Mouse (Mus musculus) ovary, postnatal 14 days (tissue): Measurements from ENCODE around the gene Gm11938.
"Not testable (repeated sequence)": the region's sequence is repeated elsewhere in the genome, so short reads cannot be mapped to it uniquely, and the experiment has no call there.

Source experiments
- DNase-seq: peaks from one replicate; pipeline ENCODE4 v3.0.0; 2022; ENCODE audit warnings: low spot score

Gm11938 gene

DNA sequence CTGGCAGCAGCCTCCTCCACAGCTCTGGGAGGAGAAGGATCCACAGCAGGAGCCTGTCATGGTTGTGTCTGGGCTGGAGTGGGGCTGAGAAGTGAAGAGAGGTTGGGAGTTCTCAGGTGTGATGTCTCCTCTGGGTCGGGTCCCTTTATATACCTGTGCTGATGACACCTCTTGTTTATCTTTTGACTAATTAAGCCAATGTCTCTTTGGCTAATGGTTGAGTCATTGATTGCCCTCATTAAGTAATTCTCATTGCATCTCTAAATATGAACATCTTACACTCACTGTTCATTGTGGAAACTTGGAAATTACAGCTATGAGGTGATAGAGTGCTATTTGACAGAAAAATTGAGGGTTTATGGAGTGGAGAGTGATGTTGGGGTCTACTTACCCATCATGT lies at the start of gene Gm11938:
Gene Gm11938, minus strand, starts transcription at position 101 of the 400 bp plus-strand sequence.
- not testable (repeated sequence) for DNase-seq

DNA sequence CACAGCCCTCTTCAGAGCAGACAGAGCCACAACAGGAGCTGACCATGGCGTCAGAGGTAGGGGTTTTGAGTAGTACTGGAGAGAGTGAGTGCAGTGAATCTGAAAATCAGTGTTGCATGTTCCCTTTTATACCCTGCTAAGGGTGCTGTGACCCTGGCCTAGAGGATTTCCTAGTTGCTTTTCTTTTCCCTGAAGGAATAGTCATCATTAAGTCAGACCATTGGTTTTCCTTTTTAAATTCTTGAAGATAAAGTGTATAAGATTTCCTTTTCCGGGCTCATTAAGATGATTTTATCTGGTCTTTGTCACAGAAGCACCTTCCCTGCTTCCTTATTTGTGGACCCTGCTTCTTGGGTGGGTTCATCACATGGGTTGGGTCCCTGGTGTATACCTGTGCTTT lies 47.0 kb upstream of the Gm11938 start, which contains the start of gene Gm11555:
Gene Gm11555, minus strand, starts transcription at position 101 of the 400 bp plus-strand sequence.
- no peak for DNase-seq

DNA sequence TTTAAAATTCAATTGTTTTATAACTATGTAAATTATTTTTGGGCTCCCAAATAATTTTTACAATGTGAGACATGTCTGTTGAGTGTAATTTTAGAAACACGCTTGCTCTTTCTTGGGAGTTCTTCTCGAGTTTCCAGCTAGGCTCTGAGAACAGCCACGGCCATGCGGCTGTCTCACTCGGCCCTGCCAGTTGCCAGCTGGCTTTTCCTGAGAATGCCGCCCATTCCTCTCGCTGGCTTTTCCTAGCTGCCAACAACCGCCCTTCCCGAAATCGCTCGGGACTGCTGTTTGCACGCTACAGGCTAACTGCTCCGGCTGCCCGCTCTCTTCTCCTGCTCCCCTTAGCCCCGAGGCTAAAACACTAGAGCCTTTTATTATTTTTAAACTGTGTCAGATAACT lies 43.3 kb upstream of the Gm11938 start:
- no peak for DNase-seq

DNA sequence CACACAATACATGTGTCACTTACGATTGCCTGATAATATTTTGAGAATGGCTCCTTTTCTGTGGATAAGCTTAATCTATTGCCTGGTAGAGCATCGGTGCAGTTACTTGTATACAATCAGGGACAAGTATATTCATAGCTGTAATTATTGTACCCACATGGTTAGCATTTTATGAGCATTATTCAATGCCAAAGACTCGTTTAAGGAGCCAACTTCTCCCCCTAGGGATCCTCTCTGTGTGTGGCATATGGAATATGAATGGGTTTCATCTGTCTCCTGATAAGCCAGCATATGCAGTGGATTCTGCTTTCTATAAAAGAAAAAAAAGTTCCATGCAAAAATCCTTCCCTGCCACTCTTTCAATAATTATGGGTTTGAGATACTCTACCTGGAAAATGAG lies 41.2 kb upstream of the Gm11938 start:
- no peak for DNase-seq

DNA sequence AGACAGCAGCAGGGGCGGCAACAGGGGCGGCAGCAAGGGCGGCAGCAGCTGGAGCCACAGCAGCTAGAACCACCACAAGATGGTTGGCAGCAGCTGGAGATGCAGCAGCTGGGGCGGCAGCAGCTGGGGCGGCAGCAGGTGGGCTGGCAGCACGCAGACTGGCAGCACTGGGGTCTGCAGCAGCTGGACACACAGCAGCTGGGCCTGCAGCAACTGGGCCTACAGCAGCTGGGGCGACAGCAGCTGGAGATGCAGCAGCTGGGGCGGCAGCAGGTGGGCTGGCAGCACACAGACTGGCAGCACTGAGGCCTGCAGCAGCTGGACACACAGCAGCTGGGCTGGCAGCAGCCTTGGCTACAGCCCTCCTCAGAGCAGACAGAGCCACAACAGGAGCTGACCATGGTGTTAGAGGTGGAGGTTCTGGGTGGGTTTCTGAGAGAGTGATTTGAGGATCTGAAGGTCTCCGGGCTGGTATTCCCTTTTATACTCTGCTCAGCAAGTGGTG lies 40.6 kb upstream of the Gm11938 start, which contains the start of gene Krtap4-7:
Gene Krtap4-7, minus strand, starts transcription at position 455 of the 505 bp plus-strand sequence.
- not testable (repeated sequence) for DNase-seq

DNA sequence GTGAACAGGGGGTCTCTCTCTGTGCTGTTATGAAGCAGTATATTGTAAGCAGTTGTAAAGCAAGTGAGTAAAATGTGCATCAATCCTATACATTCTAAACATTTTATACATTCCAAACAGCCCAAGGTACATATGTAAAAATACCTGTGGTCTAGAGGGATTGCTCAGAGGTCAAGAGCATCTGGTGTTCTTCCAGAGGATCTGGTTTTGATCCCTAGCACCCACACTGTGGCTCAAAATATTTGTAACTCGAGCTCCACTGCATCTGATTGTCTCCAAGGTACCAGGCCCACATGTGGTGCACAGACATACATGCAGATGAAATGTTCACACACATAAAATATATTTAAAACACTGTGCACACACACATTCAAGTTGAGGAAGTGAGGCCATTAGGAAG lies 37.8 kb upstream of the Gm11938 start:
- DNase-seq: no peak

DNA sequence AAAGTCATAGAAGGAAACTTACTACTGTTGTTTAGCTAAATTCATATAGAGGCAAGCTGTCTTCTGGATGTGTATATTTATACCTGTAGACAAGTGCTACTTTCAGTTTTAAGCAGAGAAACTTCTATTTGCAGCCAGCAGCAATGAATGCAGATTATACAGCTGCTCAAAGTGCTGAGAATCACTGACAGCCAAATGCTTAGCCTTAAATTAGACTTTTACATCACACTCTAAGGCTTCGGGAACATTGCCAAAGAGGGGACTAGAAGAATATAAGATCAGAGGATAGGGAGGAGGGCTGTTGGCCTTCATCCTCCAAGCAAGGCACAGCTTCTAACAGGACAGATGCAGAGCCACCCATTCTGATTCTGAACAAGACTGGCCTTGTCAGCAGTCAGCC lies 34.0 kb upstream of the Gm11938 start:
- no peak for DNase-seq

DNA sequence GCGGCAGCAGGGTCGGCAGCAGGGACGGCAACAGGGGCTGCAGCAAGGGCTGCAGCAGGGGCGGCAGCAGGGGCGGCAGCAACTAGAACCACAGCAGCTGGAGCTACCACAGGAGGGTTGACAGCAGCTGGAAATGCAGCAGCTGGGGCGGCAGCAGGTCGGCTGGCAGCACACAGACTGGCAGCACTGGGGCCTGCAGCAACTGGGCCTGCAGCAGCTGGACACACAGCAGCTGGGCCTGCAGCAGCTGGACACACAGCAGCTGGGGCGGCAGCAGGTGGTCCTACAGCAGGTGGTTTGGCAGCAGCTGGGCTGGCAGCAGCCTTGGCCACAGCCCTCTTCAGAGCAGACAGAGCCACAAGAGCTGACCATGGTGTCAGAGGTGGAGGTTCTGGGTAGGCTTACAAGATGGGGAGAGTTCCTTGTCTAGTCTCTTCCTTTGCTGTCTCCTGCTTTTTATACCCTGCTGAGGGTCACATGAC lies 31.6 kb upstream of the Gm11938 start, which contains the start of gene Krtap4-2:
Gene Krtap4-2, minus strand, starts transcription at position 432 of the 482 bp plus-strand sequence.
- DNase-seq: no peak

DNA sequence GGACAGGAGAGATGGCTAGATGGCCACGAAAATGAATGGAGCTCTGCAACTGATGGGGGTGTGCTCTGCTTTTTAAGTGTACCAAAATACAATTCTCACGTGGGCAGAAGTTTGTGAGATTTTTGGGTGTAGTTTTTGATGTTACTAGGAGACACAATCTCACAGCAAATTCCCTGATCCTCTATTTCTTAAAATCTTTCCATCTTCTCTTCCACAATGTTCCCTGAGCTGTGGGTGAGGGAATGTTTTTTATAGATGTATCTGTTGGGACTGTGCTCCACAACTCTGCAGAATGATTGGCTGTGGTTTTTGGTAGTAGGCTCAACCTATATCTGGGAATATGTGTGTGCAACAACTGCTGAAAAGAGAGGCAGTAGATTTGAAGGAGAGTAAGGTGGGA lies 30.2 kb upstream of the Gm11938 start:
- no peak for DNase-seq

DNA sequence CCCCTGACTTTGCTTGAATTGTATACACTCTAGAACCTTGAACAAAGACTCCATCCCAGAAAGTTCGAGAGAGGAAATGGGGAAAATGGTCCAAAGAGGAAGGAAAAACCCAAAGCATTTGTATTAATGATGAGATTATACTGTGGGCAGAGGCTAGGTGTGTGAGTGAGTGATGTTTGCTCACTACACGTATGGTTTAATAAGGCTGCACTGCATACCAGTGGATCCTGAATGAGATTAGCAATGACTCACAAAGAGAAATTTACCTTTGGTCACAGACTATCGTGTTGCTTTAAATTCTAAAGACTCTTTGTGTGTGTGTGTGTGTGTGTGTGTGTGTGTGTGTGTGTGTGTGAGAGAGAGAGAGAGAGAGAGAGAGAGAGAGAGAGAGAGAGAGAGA lies 27.8 kb upstream of the Gm11938 start:
- no peak for DNase-seq

DNA sequence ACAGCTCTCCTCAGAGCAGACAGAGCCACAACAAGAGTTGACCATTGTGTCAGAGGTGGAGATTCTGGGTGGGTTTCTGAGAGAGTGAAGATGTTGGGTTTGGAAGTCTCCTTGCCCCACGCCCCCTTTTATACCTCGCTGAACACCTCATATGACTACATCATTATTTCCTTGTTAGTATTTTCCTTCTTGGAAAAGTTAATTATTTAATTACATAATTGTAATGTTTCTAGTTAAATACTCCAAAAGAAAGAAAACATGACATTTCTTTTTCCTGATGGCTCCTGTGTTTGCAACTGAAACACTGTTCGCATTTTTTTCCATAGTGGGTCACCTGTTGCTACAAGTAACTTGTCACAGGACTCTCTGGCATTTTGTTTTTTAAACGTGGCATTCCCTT lies 25.0 kb upstream of the Gm11938 start, which contains the start of gene Krtap4-1:
Gene Krtap4-1, minus strand, starts transcription at position 101 of the 400 bp plus-strand sequence.
- no peak for DNase-seq

DNA sequence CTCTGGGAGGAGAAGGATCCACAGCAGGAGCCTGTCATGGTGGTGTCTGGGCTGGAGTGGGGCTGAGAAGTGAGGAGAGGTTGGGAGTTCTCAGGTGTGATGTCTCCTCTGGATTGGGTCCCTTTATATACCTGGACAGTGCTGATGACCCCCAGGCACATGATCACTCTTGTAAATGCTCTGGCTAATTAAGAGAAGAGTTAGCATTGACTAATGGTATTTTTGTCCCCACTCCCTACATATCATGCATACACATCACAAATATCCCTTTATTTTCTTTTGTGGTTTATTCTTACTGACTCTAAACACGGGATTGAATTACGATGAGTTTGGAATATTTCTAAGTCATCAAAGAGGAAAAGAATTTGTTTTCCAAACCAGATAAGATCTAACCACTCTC lies 17.2 kb upstream of the Gm11938 start, which contains the start of gene Gm11562:
Gene Gm11562, minus strand, starts transcription at position 101 of the 400 bp plus-strand sequence.
- no peak for DNase-seq

DNA sequence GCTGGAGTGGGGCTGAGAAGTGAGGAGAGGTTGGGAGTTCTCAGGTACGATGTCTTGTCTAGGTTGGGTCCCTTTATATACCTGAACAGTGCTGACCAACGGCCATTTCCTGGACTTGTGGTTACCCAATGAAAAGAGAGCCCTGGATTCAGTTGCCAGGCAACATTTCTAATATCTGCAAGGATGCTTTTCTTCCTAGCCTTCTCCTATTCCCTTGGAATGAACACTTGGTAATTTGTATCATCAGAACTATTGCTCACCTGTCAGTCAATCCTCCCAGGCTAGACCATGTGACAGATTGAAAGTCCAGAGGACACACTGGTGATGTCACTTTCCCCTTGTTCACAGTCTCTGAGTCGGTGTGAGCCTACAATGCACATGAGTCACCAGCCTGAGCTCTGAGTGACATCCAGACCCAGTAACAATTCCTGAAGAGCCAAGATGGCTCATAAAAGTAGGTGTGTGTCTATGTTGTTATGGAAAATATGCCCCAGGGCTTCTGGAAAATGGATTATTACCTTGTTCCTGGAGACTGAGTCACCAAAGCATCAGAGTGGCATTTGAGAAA lies 11.8 kb upstream of the Gm11938 start, which contains the start of gene Krtap2-4:
Gene Krtap2-4, minus strand, starts transcription at position 51 of the 568 bp plus-strand sequence.
- no peak for DNase-seq

DNA sequence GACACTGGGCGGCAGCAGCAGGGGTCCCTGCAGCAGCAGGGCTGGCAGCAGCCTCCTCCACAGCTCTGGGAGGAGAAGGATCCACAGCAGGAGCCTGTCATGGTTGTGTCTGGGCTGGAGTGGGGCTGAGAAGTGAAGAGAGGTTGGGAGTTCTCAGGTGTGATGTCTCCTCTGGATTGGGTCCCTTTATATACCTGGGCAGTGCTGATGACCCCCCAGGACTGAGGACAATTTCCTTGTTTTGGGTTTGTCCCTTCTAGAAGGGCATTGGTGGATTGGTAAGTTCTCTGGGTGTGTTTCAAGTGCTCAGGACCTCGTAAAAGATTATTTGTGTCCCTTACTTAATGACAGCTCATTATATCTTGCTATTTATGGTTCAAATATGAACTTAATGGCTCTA lies 7.0 kb upstream of the Gm11938 start, which contains the start of gene Gm11937:
Gene Gm11937, minus strand, starts transcription at position 101 of the 400 bp plus-strand sequence.
- not testable (repeated sequence) for DNase-seq

DNA sequence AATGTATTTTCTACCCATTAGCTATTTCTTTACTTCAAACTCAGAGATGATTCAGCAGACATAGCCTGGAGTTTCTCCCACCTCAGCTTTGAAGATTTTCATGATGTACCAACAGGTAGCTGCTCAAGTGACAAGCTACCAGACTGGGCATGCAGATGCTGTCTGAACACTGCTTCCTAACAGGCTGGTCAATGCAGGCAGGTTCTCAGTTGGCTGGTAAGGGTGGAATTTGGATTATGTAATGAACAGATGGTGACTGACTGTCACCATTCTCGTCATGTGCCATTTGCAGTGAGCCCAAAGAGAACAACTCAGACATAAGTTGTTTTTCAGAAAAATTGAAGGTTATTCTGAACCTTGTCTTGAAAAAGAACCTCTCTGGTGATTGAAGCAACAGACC lies 6.0 kb upstream of the Gm11938 start:
- no peak for DNase-seq

DNA sequence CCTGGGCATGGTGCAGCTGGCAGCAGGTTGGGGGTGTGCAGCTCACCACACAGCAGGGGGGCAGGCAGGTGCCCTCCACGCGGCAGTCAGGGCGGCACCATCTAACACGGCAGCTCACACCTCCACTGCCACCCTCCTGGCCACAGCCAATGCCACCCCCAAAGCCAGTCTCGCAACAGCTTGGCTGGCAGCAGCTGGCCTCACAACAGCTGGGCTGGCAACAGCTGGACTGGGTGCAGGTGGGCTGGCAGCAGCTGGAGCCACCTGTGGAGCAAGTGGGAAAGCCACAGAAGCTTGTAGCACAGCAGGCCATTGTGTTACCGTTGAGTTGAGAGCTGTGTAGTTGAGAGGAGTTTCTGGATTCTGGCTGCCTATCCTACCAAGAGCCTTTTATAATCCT lies 5.4 kb downstream of the Gm11938 start, which contains the start of gene Krtap9-3:
Gene Krtap9-3, minus strand, starts transcription at position 364 of the 400 bp plus-strand sequence.
- not testable (repeated sequence) for DNase-seq

DNA sequence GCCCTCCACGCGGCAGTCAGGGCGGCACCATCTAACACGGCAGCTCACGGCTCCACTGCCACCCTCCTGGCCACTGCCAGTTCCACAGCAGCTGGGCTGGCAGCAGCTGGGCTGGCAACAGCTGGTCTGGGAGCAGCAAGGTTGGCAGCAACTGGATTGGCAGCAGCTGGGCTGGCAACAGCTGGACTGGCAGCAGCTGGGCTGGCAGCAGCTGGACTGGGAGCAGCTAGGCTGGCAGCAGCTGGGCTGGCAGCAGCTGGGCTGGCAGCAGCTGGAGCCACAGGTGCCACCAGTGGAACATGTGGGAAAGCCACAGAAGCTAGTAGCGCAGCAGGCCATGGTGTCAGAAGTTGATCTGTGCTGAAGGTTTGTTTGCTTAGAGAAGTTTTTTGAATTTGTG lies 12.1 kb downstream of the Gm11938 start, which contains the start of gene Krtap1-3:
Gene Krtap1-3, minus strand, starts transcription at position 359 of the 400 bp plus-strand sequence.
- no peak for DNase-seq

DNA sequence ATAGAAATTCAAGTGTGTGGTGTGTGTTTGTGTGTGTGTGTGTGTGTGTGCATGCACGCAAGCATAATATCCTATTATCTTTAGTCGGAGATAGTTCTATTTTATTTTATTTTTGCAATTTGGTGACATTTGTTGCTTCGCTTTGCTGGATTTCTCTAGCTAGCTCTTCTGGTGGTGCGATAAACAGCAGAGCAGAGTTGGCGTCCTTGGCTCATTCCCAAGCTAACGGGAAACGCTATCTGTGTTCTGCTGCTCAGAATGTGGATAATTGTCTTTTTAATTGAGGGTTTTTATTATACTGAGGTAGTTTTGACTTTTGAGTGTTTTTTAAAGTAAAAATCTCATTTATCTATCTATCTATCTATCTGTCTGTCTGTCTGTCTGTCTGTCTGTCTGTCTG lies 18.0 kb downstream of the Gm11938 start:
- no peak for DNase-seq

DNA sequence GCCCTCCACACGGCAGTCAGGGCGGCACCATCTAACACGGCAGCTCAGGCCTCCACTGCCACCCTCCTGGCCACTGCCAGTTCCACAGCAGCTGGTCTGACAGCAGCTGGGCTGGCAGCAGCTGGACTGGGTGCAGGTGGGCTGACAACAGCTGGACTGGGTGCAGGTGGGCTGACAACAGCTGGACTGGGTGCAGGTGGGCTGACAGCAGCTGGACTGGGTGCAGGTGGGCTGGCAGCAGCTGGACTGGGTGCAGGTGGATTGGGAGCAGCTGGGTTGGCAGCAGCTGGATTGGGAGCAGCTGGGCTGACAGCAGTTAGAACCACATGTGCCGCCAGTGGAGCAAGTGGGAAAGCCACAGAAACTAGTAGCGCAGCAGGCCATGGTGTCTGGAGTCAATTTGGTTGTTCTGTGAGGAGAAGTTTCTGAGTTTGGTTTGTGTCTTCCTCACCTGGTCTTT lies 19.8 kb downstream of the Gm11938 start, which contains the start of gene Krtap1-4:
Gene Krtap1-4, minus strand, starts transcription at position 410 of the 460 bp plus-strand sequence.
- no peak for DNase-seq

DNA sequence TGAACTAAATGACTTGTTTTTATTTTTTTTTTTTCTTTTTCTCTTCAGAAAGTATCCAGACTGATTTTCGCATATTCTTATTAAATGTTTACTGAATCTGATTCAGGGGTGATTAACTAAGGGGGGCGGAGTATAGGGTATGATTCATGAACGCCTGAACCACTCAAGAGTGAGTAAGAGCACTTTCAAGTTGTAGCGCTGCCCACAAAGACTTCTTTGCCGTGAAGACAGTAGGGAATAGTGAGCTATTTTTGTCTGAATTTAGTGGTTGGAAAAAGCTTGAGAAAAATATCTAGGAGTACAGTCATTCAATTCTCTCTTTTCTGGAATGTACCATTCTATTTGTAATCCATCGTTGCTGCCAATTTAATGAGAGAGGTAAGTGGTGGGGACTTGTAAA lies 21.5 kb downstream of the Gm11938 start:
- DNase-seq: no peak

DNA sequence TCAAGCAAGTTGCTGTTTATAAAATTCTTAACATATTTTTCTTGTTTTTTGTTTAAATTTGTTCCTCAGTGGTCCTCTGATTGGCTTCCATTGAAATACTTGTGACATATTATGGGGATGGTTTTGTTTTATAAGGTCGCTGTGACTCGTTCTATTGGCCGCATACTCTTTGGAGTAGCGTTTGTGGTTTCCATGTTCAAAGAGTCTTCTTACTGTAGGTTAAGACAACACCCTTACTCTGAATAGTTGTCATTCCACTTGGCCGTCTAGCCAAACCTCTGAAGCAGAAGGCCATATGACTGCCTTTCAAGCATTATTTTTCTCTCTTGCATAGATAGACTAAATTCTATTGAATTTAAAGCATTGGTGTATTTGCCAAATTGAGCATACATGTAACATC lies 22.1 kb downstream of the Gm11938 start:
- DNase-seq: no peak

DNA sequence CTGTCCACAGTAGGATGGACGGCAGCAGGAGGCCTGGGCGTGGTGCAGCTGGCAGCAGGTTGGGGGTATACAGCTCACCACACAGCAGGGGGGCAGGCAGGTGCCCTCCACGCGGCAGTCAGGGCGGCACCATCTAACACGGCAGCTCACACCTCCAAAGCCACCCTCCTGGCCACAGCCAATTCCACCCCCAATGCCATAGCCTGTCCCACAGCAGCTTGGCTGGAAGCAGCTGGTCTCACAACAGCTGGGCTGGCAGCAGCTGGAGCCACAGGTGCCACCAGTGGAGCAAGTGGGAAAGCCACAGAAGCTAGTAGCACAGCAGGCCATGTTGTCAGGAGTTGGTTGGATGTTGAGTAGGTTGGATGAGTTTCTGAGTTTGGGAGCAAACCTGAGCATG lies 22.5 kb downstream of the Gm11938 start, which contains the start of gene Krtap1-5:
Gene Krtap1-5, minus strand, starts transcription at position 381 of the 400 bp plus-strand sequence.
- DNase-seq: no peak

DNA sequence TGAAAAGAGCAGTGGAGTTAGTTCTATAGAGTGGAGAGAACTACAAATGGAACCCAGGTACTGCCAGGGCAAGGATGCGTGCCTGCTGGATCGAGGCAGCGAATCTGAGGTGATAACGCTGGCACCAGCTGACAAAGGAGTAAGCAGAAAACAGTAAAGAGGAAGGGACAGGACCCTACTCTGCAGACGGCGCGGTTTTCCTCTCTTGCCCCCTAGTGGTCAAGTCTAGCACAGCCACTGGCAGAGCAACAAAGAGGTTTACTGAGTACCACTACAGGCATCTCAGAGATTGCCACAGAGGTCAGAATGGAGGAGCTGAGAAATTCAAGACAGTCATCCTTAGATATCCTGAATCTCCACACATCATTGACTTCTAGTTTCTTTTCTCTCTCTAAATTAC lies 29.0 kb downstream of the Gm11938 start:
- DNase-seq: peak; percentile 71
